Mouse (Mus musculus): ENCODE data around the gene Klhdc2.

Klhdc2 gene

DNA sequence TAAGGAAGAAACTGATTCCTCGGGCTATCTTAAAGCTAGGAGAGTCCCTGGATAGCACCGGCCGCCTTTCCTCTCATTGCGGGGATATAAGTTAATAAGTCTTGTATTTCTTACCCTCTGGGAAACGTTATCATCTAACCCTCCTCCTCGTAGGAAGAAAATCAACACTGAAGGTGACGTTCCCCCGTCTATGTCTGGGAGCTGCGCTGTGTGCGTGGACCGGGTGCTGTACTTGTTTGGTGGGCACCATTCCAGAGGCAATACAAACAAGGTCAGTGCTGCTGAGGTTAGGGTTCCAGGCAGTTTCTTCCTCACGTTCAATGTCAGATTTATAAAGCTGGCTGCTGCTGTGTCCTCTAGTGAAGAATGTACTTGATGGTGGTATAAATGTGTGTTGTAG, 5.7 kb downstream of the Klhdc2 start:
- DNase-seq: no peak

DNA sequence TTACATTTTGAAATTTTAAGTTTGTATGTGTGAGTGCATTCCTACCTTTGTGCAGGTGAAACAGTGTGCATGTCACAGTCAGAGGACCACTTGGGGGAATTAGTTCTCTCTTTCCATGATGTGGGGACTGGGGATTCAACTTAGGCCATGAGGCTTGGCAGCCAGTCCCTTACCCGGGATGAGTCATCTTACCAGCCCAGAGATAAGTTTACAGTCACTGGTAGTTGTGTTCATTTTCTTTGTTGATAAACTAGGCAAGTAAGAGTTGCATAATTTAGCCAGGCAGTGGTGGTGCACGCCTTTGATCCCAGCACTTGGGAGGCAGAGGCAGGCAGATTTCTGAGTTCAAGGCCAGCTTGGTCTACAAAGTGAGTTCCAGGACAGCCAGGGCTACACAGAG, 7.6 kb downstream of the Klhdc2 start:
- DNase-seq: no peak

- DNase-seq: no peak
Observed at GRCm38 (mm10) chr12:69306333-69306732, 9.9 kb downstream of the Klhdc2 start.

DNA sequence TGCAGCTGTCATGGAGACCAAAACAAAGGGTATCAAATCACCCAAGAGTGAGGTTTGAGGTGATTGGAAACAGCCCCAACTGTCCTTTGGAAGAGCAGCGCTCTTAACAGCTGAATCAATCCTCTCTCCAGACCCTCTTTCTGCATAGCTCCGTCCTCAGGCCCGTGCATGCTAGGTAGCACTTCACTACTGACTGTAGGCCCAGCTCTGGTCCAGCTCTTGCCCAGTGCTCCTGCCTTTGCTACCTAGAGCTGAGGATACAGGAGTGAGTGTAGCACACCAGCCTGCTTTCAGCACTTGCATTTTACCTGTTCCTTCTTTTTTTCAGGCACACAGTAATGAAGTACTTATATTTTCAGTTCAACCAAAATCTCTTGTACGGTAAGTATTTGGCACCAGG, 13.2 kb downstream of the Klhdc2 start:
- no peak for DNase-seq

DNA sequence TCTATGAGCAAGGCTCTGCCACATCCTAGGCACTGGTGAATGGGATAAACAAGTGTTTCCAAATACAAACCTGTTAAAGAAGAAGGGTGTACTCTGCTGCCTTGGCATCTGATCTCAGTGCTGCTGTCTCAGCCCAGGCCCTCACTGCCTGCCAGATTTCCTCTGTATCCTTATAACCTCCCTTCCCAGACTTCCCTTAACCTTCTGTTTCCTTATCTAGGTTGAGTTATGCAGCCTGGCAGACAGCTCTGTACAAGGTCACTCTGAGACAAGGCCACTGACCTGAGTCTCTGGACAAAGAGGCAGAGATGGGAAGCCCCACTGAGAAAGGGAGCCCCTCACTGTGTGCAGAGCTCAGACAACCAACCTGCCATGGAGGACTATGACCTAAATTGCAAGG, 21.9 kb downstream of the Klhdc2 start:
- no peak for DNase-seq

GRCm38 (mm10) chr12:69331187-69331586, 34.7 kb downstream of the Klhdc2 start:
- no peak for DNase-seq

- no peak for DNase-seq
Observed at GRCm38 (mm10) chr12:69332147-69332546, 35.7 kb downstream of the Klhdc2 start.

- DNase-seq: peak; percentile 26 to 45
Observed at GRCm38 (mm10) chr12:69333547-69333946, 37.1 kb downstream of the Klhdc2 start.

DNA sequence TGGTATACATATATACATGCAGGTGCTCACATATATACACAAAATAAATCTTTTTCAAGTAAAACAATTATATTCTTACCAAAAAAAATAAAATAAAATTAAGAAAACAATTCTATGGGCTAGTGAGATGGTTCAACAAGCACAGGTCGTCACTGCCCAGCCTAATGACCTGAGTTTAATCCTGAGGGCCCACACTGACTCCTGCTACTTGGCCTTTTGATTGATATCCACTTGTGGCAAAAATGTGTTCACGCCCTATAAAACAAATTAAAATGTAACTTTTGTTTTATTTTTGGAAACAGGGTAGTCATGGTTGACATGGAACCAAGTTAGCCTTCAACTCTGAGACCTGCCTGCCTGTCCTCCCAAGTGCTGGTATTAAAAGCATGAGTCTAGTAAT, 53.4 kb downstream of the Klhdc2 start:
- DNase-seq: no peak

- DNase-seq: no peak
Observed at GRCm38 (mm10) chr12:69351685-69352084, 55.2 kb downstream of the Klhdc2 start.

- DNase-seq: peak; percentile 85 to 89
Observed at GRCm38 (mm10) chr12:69356546-69357299, 60.2 kb downstream of the Klhdc2 start, which contains the start of gene Nemf. Gene Nemf, minus strand, starts transcription at chr12:69357165.

- no peak for DNase-seq
Observed at GRCm38 (mm10) chr12:69357300-69357646, 60.8 kb downstream of the Klhdc2 start.
